Mouse (Mus musculus): Measurements from ENCODE around the gene Hnrnpdl. TPM values are rescaled to one million over a fixed set of nuclear protein-coding genes. Genes with fewer than 3 reads are reported as not detected.

Hnrnpdl gene
- polyA plus RNA-seq (2015; fragmentation: Nextera tagmentation; extraction: Ambion mirVana): 221 and 226 TPM in 2 replicates

DNA sequence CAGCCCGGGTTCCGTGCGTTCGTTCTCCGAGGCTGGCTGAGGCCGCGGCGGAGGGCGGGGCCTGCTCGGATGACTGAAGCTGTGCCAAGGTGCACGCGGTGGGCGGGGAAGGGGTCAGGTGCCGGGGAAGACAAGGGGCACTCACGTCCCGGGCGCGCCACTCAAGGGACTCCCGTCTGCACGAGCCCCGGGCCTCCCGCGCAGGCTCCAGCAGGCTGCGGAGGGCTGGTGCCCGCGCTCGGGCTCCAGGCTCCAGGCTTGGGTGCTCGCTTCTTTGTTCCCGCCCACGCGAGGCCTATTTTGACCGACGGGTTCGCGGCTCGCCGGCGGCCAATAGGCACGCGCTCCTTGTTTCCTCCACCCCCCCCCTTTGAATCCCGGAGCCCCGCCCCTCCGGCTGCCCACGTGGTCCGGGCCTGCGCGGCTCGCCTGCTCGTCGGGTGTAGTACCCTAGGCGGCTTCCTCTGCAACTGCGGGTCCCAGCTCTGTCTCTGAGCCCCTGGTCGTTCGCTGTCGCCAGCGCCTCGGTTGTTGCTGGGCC, at the start of gene Hnrnpdl, which contains the start of gene Enoph1:
Gene Hnrnpdl (minus strand): TSS at position 63 of the 541 bp plus-strand sequence.
Gene Enoph1 (plus strand): TSS at position 384 of the 541 bp plus-strand sequence.
- peak within 1 kb of the TSS; percentile 91 for H3K4me2 ChIP-seq
- H3K27me3 ChIP-seq (replicated peaks): no peaks in the 10 kb centered on the region
- H3K4me1 ChIP-seq: peaks cover 52% of the 10 kb centered on the region
- peak; percentile 89 for ATAC-seq (replicated peaks)
- peak within 1 kb of the TSS; percentile 86 for H3K4me3 ChIP-seq
- H3K27ac ChIP-seq: peak within 1 kb of the TSS; percentile 100
- peak within 1 kb of the TSS; percentile 99 for H3K9ac ChIP-seq
- WGBS: under 1% methylated on average over 57 of the region's 57 CpGs
- no peaks in the 10 kb centered on the region for H3K9me3 ChIP-seq
- H3K36me3 ChIP-seq (replicated peaks): peaks cover 6% of the 10 kb centered on the region; the same call in 1 of the 2 replicates

DNA sequence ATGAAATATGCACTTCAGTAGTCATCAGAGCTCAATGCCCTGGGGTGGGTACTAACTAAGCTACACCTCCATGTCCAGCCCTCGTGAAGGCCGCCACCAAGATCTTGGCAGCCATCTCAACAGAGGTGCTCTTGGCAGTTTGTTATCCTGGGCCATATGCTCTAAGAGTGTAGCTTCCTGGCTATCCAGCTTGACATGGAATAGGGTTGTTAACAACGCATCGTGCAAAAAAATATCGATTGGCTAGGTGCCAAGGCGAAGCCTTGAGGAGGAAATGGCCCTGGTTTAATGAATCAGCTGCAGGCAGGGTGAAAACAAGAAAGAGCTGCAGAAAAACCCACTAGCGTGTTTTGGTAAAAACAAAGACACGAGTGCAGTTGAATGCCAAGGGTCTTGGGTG, 45.6 kb upstream of the Hnrnpdl start:
- H3K4me3 ChIP-seq: no peak overlapping the region
- H3K27me3 ChIP-seq (replicated peaks): no peaks in the 10 kb centered on the region
- no peak overlapping the region for H3K4me2 ChIP-seq
- 63% methylated on average over 8 of the region's 8 CpGs for WGBS
- H3K9me3 ChIP-seq: no peaks in the 10 kb centered on the region
- no peak overlapping the region for H3K9ac ChIP-seq
- peak overlapping the region; percentile 18; the same call in 1 of the 2 replicates for H3K27ac ChIP-seq
- ATAC-seq (replicated peaks): no peak
- no peaks in the 10 kb centered on the region for H3K36me3 ChIP-seq (replicated peaks)
- peaks cover 16% of the 10 kb centered on the region for H3K4me1 ChIP-seq

- Histone ChIP-seq H3K36me3 (replicated peaks) (no peaks in the 10 kb centered on the region), H3K4me3 (no peak overlapping the region), H3K27me3 (replicated peaks) (no peaks in the 10 kb centered on the region), H3K4me2 (no peak overlapping the region), H3K9me3 (no peaks in the 10 kb centered on the region), H3K27ac (peak overlapping the region; percentile 53; the same call in 1 of the 2 replicates), H3K9ac (no peak overlapping the region), H3K4me1 (peaks cover 17% of the 10 kb centered on the region; the same call in 1 of the 2 replicates)
- 49% methylated on average over 12 of the region's 12 CpGs for WGBS
- no peak for ATAC-seq (replicated peaks)
These were observed 44.6 kb upstream of the Hnrnpdl start for GRCm38 (mm10) chr5:100083953-100084562.

- 82% methylated on average over 4 of the region's 4 CpGs for WGBS
- ATAC-seq (replicated peaks): no peak
These were observed 42.5 kb upstream of the Hnrnpdl start for GRCm38 (mm10) chr5:100082006-100082405.

DNA sequence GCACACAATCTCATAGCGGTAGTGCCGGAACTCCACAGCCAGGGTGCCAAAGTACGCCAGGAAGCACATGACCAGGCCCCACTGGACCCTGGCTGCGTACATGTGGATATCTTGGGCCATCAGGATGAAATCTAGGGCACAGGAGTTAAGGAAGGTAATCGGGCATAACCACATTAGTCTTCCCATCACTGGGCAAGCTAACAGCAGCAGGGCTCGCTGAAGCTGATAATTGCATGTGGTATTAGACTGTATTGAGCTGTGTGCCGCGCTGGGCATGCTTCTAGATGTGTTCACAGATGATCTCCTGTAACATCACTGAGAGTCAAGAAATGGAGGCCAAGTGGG, 40.4 kb upstream of the Hnrnpdl start:
- Histone ChIP-seq H3K27ac (no peak overlapping the region), H3K4me3 (no peak overlapping the region), H3K36me3 (replicated peaks) (no peaks in the 10 kb centered on the region), H3K4me1 (peaks cover 15% of the 10 kb centered on the region; the same call in 1 of the 2 replicates), H3K9me3 (no peaks in the 10 kb centered on the region), H3K9ac (no peak overlapping the region), H3K27me3 (replicated peaks) (no peaks in the 10 kb centered on the region), H3K4me2 (0 out of 2 replicates have a peak overlapping the region, but pooled peaks have one; percentile 45)
- 83% methylated on average over 8 of the region's 8 CpGs for WGBS
- no peak for ATAC-seq (replicated peaks)

More at GRCm38 (mm10) chr5:100082006-100082405, 42.5 kb upstream of the Hnrnpdl start:
- Histone ChIP-seq H3K4me2 (no peak overlapping the region), H3K36me3 (replicated peaks) (no peaks in the 10 kb centered on the region), H3K9me3 (no peaks in the 10 kb centered on the region), H3K9ac (no peak overlapping the region), H3K27me3 (replicated peaks) (no peaks in the 10 kb centered on the region), H3K4me3 (no peak overlapping the region), H3K27ac (no peak overlapping the region), H3K4me1 (peaks cover 24% of the 10 kb centered on the region; the same call in 1 of the 2 replicates)

DNA sequence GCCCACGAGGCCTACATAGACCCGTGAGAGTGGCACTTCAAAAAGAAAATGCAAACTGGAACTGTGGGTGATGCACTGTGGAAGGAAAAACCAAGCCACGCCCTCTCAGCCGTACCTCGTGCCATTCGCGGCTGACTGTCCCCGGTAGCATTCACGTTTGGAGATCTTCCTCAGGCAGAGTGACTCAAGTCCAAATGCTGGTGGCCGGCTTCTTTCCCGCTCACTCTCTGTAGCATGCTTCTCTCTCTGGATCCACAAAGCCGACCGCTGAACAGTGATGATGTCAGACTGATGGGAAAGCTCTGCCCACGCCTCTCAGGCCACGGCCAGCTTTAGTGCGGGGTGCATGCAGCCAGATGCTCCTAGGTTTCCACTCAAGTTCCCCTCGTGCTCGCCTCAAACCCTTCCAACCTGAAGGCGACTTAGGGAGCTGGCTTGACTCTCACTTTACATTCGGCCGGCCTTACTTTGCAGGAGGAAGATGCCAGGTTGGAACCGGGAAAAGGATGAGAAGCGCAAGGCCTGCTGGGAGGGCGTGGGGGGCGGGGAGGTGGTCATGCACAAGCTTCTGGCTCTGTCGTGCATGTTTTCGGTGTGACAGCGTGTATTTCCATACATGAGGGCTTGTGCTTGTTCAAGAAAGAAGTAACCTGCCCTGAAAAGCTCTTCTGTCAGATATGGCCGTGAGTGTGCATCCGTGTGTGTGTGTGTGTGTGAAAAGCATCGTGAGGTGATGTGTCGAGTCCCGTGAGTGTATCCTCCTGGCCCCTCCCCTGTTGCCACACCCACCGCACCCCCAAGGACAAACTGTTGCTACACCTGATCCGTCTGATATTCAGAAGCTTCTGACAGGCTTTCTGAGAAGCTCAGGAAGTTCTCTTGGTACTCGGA, 39.8 kb upstream of the Hnrnpdl start:
- ATAC-seq (replicated peaks): peak; percentile 37; the same call in 1 of the 2 replicates
- H3K9me3 ChIP-seq: no peaks in the 10 kb centered on the region
- peak overlapping the region; percentile 45 for H3K4me2 ChIP-seq
- peak overlapping the region; percentile 39 for H3K9ac ChIP-seq
- H3K4me1 ChIP-seq: peaks cover 13% of the 10 kb centered on the region; the same call in 1 of the 2 replicates
- no peaks in the 10 kb centered on the region for H3K27me3 ChIP-seq (replicated peaks)
- peak overlapping the region; percentile 19 for H3K4me3 ChIP-seq
- peak overlapping the region; percentile 45; the same call in 1 of the 2 replicates for H3K27ac ChIP-seq
- no peaks in the 10 kb centered on the region for H3K36me3 ChIP-seq (replicated peaks)
- WGBS: 34% methylated on average over 36 of the region's 36 CpGs

GRCm38 (mm10) chr5:100074571-100074970, 35.1 kb upstream of the Hnrnpdl start:
- no peak overlapping the region for H3K9ac ChIP-seq
- peaks cover 7% of the 10 kb centered on the region; the same call in 1 of the 2 replicates for H3K36me3 ChIP-seq (replicated peaks)
- no peak overlapping the region for H3K4me2 ChIP-seq
- H3K27me3 ChIP-seq (replicated peaks): no peaks in the 10 kb centered on the region
- no peak overlapping the region for H3K27ac ChIP-seq
- no peak for ATAC-seq (replicated peaks)
- H3K4me3 ChIP-seq: no peak overlapping the region
- H3K9me3 ChIP-seq: no peaks in the 10 kb centered on the region
- peaks cover 7% of the 10 kb centered on the region; the same call in 1 of the 2 replicates for H3K4me1 ChIP-seq
- WGBS: 57% methylated on average over 4 of the region's 4 CpGs

DNA sequence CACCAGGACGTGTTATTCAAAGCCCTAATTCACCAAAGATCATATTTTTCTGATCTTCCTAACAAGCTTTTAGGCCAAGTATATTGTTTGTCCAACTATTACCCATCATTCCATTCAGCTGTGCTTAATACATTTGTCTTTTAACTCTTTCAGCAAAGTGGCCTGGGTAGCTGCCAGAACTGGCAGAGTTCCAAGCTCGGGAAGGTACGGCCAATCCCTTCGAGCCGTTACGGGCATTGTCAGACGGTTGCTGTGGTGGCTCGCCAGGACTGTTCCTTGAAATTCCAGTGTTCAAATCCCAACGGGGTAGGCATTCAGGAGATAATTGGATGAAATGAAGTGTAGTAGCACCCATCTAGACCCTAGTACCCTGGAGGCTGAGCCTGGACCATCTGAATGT, 33.1 kb upstream of the Hnrnpdl start:
- 38% methylated on average over 9 of the region's 9 CpGs for WGBS
- Histone ChIP-seq H3K4me3 (no peak overlapping the region), H3K27ac (no peak overlapping the region), H3K9me3 (no peaks in the 10 kb centered on the region), H3K4me2 (no peak overlapping the region), H3K4me1 (no peaks in the 10 kb centered on the region; the same call in 1 of the 2 replicates), H3K9ac (no peak overlapping the region), H3K27me3 (replicated peaks) (no peaks in the 10 kb centered on the region), H3K36me3 (replicated peaks) (peaks cover 15% of the 10 kb centered on the region; the same call in 1 of the 2 replicates)
- ATAC-seq (replicated peaks): no peak

- no peak overlapping the region for H3K4me2 ChIP-seq
- H3K27ac ChIP-seq: no peak overlapping the region
- H3K36me3 ChIP-seq (replicated peaks): peaks cover 17% of the 10 kb centered on the region; the same call in 1 of the 2 replicates
- 92% methylated on average over 5 of the region's 5 CpGs for WGBS
- H3K4me3 ChIP-seq: no peak overlapping the region
- H3K27me3 ChIP-seq (replicated peaks): no peaks in the 10 kb centered on the region
- H3K9ac ChIP-seq: no peak overlapping the region
- H3K4me1 ChIP-seq: no peaks in the 10 kb centered on the region; the same call in 1 of the 2 replicates
- no peaks in the 10 kb centered on the region for H3K9me3 ChIP-seq
- no peak for ATAC-seq (replicated peaks)
These were observed 32.1 kb upstream of the Hnrnpdl start for GRCm38 (mm10) chr5:100071541-100071940.

- ATAC-seq (replicated peaks): peak; percentile 32; the same call in 1 of the 2 replicates
- no peaks in the 10 kb centered on the region; the same call in 1 of the 2 replicates for H3K4me1 ChIP-seq
- 33% methylated on average over 3 of the region's 3 CpGs for WGBS
- no peaks in the 10 kb centered on the region for H3K27me3 ChIP-seq (replicated peaks)
- H3K36me3 ChIP-seq (replicated peaks): peaks cover 17% of the 10 kb centered on the region; the same call in 1 of the 2 replicates
- no peak overlapping the region for H3K4me3 ChIP-seq
- no peak overlapping the region for H3K4me2 ChIP-seq
- no peak overlapping the region for H3K27ac ChIP-seq
- no peaks in the 10 kb centered on the region for H3K9me3 ChIP-seq
- H3K9ac ChIP-seq: no peak overlapping the region
These were observed 30.8 kb upstream of the Hnrnpdl start for GRCm38 (mm10) chr5:100070255-100070654.

DNA sequence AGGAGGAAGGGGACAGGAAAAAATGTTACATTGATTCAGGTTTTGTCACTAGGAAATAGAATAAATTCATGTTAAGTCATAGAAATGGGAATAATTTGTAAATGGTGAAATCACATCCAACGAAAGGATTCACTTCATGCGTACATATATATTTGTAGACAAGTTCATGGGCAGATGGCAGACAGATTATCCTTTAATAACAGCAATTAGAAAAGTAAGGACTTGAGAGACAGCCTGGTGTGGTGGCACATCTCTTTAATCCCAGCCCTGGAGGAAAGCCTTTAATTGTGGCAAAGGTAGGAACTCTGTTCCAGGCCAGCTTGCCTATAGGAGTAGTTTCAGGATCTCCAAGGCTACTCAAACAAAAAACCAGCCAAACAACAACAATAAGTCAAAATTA, 30.1 kb upstream of the Hnrnpdl start:
- no peak overlapping the region for H3K9ac ChIP-seq
- no peaks in the 10 kb centered on the region for H3K9me3 ChIP-seq
- no peak overlapping the region for H3K4me3 ChIP-seq
- H3K27me3 ChIP-seq (replicated peaks): no peaks in the 10 kb centered on the region
- peaks cover 17% of the 10 kb centered on the region; the same call in 1 of the 2 replicates for H3K36me3 ChIP-seq (replicated peaks)
- H3K4me1 ChIP-seq: no peaks in the 10 kb centered on the region; the same call in 1 of the 2 replicates
- ATAC-seq (replicated peaks): no peak
- WGBS: 96% methylated on average over 2 of the region's 2 CpGs
- no peak overlapping the region for H3K4me2 ChIP-seq
- H3K27ac ChIP-seq: no peak overlapping the region

DNA sequence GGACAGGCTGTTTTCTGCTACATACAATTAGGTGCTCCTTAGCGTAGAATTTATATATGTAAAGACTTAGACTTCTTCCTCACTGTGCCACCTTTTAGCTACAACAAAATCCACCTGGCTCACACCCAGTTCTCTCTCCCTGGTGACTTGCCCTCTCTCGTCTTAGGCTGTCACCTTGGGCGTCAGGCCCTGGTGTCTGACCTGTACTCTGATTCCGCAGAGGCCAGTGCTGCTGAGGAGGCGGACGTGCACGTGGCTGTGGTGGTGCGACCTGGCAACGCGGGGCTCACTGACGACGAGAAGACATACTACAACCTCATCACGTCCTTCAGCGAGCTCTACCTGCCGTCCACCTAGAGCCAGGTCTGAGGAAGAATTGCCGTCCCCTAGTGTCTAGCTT, 28.1 kb upstream of the Hnrnpdl start:
- H3K4me2 ChIP-seq: no peak overlapping the region
- no peak for ATAC-seq (replicated peaks)
- no peaks in the 10 kb centered on the region for H3K27me3 ChIP-seq (replicated peaks)
- no peak overlapping the region for H3K27ac ChIP-seq
- H3K4me3 ChIP-seq: no peak overlapping the region
- peaks cover 17% of the 10 kb centered on the region; the same call in 1 of the 2 replicates for H3K36me3 ChIP-seq (replicated peaks)
- WGBS: 93% methylated on average over 16 of the region's 16 CpGs
- no peak overlapping the region for H3K9ac ChIP-seq
- H3K9me3 ChIP-seq: no peaks in the 10 kb centered on the region
- no peaks in the 10 kb centered on the region for H3K4me1 ChIP-seq

All from midbrain, embryonic 15.5 days (tissue).